Mouse (Mus musculus) hindbrain, embryonic 15.5 days (tissue): ENCODE results near the gene Usp19. TPM values are rescaled to one million over a fixed set of nuclear protein-coding genes. Genes with fewer than 3 reads are reported as not detected.
A peak's percentile ranks its signal among the peaks of the same experiment; 100 is the strongest.

Experiments
- ATAC-seq: fragments of 200-750 bp; cut with Nextera tagmentation; 2 replicates; pipeline ENCODE4 v1.8.0; 2017; ENCODE audit warnings: low read depth, moderate number of reproducible peaks, moderate TSS enrichment; ENCODE audit not compliant: low FRiP score
- H3K27ac ChIP-seq: fragments of 300-500 bp; sonication (generic); replicated peaks from 2 replicates; pipeline ENCODE4 v1.5.1; 2015; ENCODE audit warnings: mild to moderate bottlenecking, inconsistent platforms
- H3K27me3 ChIP-seq: fragments of 300-500 bp; sonication (generic); 2 replicates; pipeline ENCODE4 v1.6.1; 2015; ENCODE audit warnings: control low read depth, inconsistent platforms
- H3K36me3 ChIP-seq: fragments of 300-500 bp; sonication (generic); 2 replicates; pipeline ENCODE4 v1.6.1; 2015; ENCODE audit warnings: control low read depth, inconsistent platforms
- H3K4me1 ChIP-seq: fragments of 300-500 bp; sonication (generic); replicated peaks from 2 replicates; pipeline ENCODE4 v1.6.1; 2015; ENCODE audit warnings: control low read depth, inconsistent platforms
- H3K4me2 ChIP-seq: fragments of 300-500 bp; sonication (generic); 2 replicates; pipeline ENCODE4 v1.6.1; 2015; ENCODE audit warnings: moderate library complexity, mild to moderate bottlenecking, inconsistent platforms
- H3K4me3 ChIP-seq: fragments of 300-500 bp; sonication (generic); 2 replicates; pipeline ENCODE4 v1.5.1; 2015; ENCODE audit warnings: mild to moderate bottlenecking, inconsistent platforms
- H3K9ac ChIP-seq: fragments of 300-500 bp; sonication (generic); 2 replicates; pipeline ENCODE4 v1.6.1; 2015; ENCODE audit warnings: inconsistent platforms
- H3K9me3 ChIP-seq: fragments of 300-500 bp; sonication (generic); 2 replicates; pipeline ENCODE4 v1.6.1; 2016; ENCODE audit warnings: control low read depth, inconsistent platforms
- WGBS: fragments of 180-500 bp; shearing (Covaris S2); methylation state at CpG from one replicate; pipeline ENCODE4 v1.1.7; 2015; 5-methylcytosine and 5-hydroxymethylcytosine counted together
- polyA plus RNA-seq: library from polyadenylated mRNA; unstranded; fragments of >200 nt; fragmentation: Nextera tagmentation; extraction: Ambion mirVana; gene quantifications from 2 replicates; pipeline ENCODE4 v1.2.1, GENCODE M21; 2015

The Usp19 gene
- polyA plus RNA-seq, 1 experiment from 2014 or later: 80.8 TPM

GRCm38 (mm10) chr9:108455747-108456571, 34.4 kb upstream of the Usp19 start:
- no peak overlapping the region for H3K4me2 ChIP-seq
- no peaks in the 10 kb centered on the region for H3K36me3 ChIP-seq
- H3K27me3 ChIP-seq: no peaks in the 10 kb centered on the region
- H3K27ac ChIP-seq: no peak overlapping the region
- no peaks in the 10 kb centered on the region for H3K9me3 ChIP-seq
- no peak for ATAC-seq
- H3K9ac ChIP-seq: no peak overlapping the region
- H3K4me3 ChIP-seq: no peak overlapping the region
- WGBS: 85% methylated on average over 12 of the region's 12 CpGs
- peaks cover 30% of the 10 kb centered on the region for H3K4me1 ChIP-seq

DNA sequence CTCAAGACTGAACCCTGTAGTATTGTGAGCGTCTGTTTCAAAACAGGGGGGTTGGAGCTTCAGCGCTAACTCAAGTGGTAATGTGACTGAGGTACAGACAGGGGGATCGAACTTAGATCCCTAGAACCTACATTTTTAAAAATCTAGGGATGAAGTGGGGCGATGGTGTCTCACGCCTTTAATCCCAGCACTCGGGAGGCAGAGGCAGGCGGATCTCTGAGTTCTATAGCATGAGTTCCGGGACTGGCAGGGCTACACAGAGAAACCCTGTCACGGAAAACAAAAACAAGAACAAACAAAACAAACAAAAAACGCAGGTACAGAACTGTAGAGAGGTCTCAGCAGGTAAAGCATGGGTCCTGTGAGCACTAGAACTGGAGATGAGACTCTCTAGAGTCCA, 33.4 kb upstream of the Usp19 start:
- ATAC-seq: no peak
- no peak overlapping the region for H3K27ac ChIP-seq
- H3K4me1 ChIP-seq: peaks cover 30% of the 10 kb centered on the region
- H3K27me3 ChIP-seq: no peaks in the 10 kb centered on the region
- 87% methylated on average over 10 of the region's 10 CpGs for WGBS
- no peak overlapping the region for H3K9ac ChIP-seq
- no peaks in the 10 kb centered on the region for H3K36me3 ChIP-seq
- no peaks in the 10 kb centered on the region for H3K9me3 ChIP-seq
- no peak overlapping the region for H3K4me2 ChIP-seq
- H3K4me3 ChIP-seq: no peak overlapping the region

DNA sequence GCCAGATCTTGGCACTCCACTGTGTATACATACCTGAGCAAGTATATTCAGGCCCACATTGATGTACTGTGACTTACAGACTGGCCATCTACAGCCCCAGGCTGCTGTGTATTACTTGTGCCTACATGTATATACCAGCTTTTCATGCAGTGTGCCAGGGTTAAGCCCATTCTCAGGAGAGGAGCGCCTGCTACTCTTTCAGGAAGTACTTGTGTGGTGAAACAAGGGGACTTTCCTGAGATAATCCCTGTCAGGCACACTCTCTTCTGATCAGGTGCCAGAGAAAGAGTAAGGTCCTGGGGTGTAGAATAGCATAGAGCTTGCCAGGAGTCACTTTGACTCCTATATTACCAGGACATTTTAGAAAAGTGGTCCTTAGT, 30.5 kb upstream of the Usp19 start:
- ATAC-seq: no peak; the same call in 1 of the 2 replicates
- Histone ChIP-seq H3K36me3 (peaks cover 13% of the 10 kb centered on the region), H3K4me1 (peaks cover 22% of the 10 kb centered on the region), H3K4me2 (peak overlapping the region; percentile 82), H3K9me3 (no peaks in the 10 kb centered on the region), H3K27me3 (no peaks in the 10 kb centered on the region), H3K27ac (peak overlapping the region; percentile 87), H3K4me3 (peak overlapping the region; percentile 66), H3K9ac (no peak overlapping the region)
- 97% methylated on average over 1 of the region's 1 CpGs for WGBS

GRCm38 (mm10) chr9:108460319-108461178, 29.9 kb upstream of the Usp19 start, which contains the start of gene Ccdc71:
Gene Ccdc71 (plus strand): TSS chr9:108460527.
- no peaks in the 10 kb centered on the region for H3K27me3 ChIP-seq
- ATAC-seq: peak; percentile 83
- H3K9me3 ChIP-seq: no peaks in the 10 kb centered on the region
- peak within 1 kb of the TSS; percentile 87 for H3K27ac ChIP-seq
- under 1% methylated on average over 50 of the region's 52 CpGs for WGBS
- H3K4me3 ChIP-seq: peak within 1 kb of the TSS; percentile 66
- H3K4me1 ChIP-seq: peaks cover 22% of the 10 kb centered on the region
- H3K4me2 ChIP-seq: peak within 1 kb of the TSS; percentile 82
- peaks cover 16% of the 10 kb centered on the region for H3K36me3 ChIP-seq
- peak within 1 kb of the TSS; percentile 75 for H3K9ac ChIP-seq

- Histone ChIP-seq H3K9ac (peak within 1 kb of the TSS; percentile 75), H3K4me2 (peak within 1 kb of the TSS; percentile 82), H3K27ac (peak within 1 kb of the TSS; percentile 87), H3K36me3 (peaks cover 23% of the 10 kb centered on the region), H3K4me1 (peaks cover 22% of the 10 kb centered on the region), H3K9me3 (no peaks in the 10 kb centered on the region), H3K27me3 (no peaks in the 10 kb centered on the region), H3K4me3 (peak within 1 kb of the TSS; percentile 66)
- no peak for ATAC-seq
- 25% methylated on average over 11 of the region's 11 CpGs for WGBS
Observed at GRCm38 (mm10) chr9:108461181-108461631, 29.2 kb upstream of the Usp19 start, which contains the start of gene Klhdc8b. Gene Klhdc8b (minus strand): TSS chr9:108461581.

DNA sequence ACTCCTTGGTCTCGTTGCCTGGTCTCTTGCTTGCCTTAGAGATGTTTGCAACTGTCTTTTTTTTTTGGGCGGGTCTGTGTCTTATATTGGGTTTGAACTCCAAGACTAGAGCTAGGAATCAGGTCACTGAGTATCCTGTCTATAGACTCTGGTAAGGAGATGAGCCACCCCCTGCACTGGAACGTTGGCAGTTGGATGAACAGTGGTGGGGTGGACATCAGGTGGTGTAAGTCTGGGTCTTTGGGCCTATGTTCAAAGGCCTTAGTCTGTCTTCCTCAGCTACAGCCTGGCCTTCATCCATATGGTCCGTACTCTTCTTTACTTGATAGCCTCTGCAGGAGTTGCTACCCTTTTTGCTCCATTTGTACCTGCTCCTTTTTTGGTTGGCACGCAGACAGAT, 28.7 kb upstream of the Usp19 start:
- no peak for ATAC-seq
- H3K27ac ChIP-seq: no peak overlapping the region
- H3K36me3 ChIP-seq: peaks cover 24% of the 10 kb centered on the region
- peaks cover 22% of the 10 kb centered on the region for H3K4me1 ChIP-seq
- 91% methylated on average over 5 of the region's 5 CpGs for WGBS
- no peaks in the 10 kb centered on the region for H3K27me3 ChIP-seq
- peak overlapping the region; percentile 82 for H3K4me2 ChIP-seq
- peak overlapping the region; percentile 66 for H3K4me3 ChIP-seq
- H3K9me3 ChIP-seq: no peaks in the 10 kb centered on the region
- peak overlapping the region; percentile 75 for H3K9ac ChIP-seq

GRCm38 (mm10) chr9:108462192-108462591, 28.2 kb upstream of the Usp19 start:
- H3K9me3 ChIP-seq: no peaks in the 10 kb centered on the region

GRCm38 (mm10) chr9:108463713-108464112, 26.7 kb upstream of the Usp19 start:
- Histone ChIP-seq H3K36me3 (peaks cover 36% of the 10 kb centered on the region), H3K9ac (no peak overlapping the region), H3K4me1 (peaks cover 22% of the 10 kb centered on the region), H3K27ac (no peak overlapping the region), H3K4me2 (no peak overlapping the region), H3K9me3 (no peaks in the 10 kb centered on the region), H3K27me3 (no peaks in the 10 kb centered on the region), H3K4me3 (no peak overlapping the region)
- no peak for ATAC-seq
- WGBS: 96% methylated on average over 9 of the region's 9 CpGs

More at GRCm38 (mm10) chr9:108462192-108462591, 28.2 kb upstream of the Usp19 start:
- H3K4me1 ChIP-seq: peaks cover 22% of the 10 kb centered on the region
- WGBS: 89% methylated on average over 10 of the region's 10 CpGs
- ATAC-seq: no peak
- no peak overlapping the region for H3K4me3 ChIP-seq
- no peaks in the 10 kb centered on the region for H3K27me3 ChIP-seq
- peaks cover 30% of the 10 kb centered on the region for H3K36me3 ChIP-seq
- no peak overlapping the region for H3K9ac ChIP-seq
- H3K27ac ChIP-seq: no peak overlapping the region
- H3K4me2 ChIP-seq: peak overlapping the region; percentile 82; the same call in 1 of the 2 replicates

GRCm38 (mm10) chr9:108466219-108466618, 24.2 kb upstream of the Usp19 start:
- no peak overlapping the region for H3K4me2 ChIP-seq
- H3K27me3 ChIP-seq: no peaks in the 10 kb centered on the region
- H3K4me3 ChIP-seq: no peak overlapping the region
- WGBS: 93% methylated on average over 2 of the region's 2 CpGs
- H3K27ac ChIP-seq: no peak overlapping the region
- no peak overlapping the region for H3K9ac ChIP-seq
- H3K9me3 ChIP-seq: no peaks in the 10 kb centered on the region
- peaks cover 15% of the 10 kb centered on the region for H3K4me1 ChIP-seq
- no peak for ATAC-seq
- peaks cover 36% of the 10 kb centered on the region for H3K36me3 ChIP-seq

DNA sequence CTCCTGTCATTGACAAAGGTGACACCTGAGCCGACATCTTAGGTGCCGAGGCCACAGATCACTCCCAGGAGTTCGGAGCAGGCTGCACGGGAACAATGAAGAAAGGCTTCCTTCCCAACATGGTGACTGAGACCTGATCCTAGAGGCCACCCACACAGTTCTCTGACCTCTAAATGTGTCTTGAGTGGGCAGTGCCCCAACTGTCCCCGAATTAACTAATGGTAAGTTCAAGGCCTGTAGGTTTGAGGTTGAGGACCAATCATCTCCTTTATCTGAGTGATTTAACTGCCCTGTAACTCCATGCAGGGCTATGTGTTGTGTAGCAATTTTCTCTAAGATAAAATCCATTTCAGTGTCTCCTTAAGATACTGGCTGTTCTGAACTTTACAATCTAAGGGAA, 21.0 kb upstream of the Usp19 start:
- H3K27me3 ChIP-seq: no peaks in the 10 kb centered on the region
- WGBS: 84% methylated on average over 5 of the region's 5 CpGs
- no peak for ATAC-seq
- H3K9ac ChIP-seq: no peak overlapping the region
- H3K4me2 ChIP-seq: no peak overlapping the region
- H3K4me3 ChIP-seq: no peak overlapping the region
- no peak overlapping the region for H3K27ac ChIP-seq
- no peaks in the 10 kb centered on the region for H3K9me3 ChIP-seq
- no peaks in the 10 kb centered on the region for H3K4me1 ChIP-seq
- peaks cover 23% of the 10 kb centered on the region for H3K36me3 ChIP-seq

DNA sequence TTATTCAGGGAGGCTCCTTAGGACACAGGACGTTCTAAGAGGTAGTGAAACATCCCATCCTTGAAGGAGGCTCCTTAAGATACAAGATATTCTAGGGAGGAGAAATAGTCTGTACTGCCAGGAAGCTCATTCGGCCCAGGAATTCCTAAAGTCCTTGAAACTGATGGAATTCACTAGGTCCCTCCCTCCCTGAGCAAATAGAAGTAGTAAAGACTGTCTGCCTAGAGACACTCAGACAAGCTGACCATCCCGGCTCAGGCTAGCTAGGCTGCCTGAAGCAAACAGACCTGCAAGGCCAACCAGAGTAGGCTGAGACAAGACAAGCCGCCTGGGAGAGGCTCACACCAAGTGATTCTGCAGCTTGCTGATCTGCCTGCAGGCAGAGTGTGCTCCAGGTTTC, 20.6 kb upstream of the Usp19 start:
- 83% methylated on average over 4 of the region's 4 CpGs for WGBS
- Histone ChIP-seq H3K4me3 (no peak overlapping the region), H3K4me2 (no peak overlapping the region), H3K9me3 (no peaks in the 10 kb centered on the region), H3K27ac (no peak overlapping the region), H3K27me3 (no peaks in the 10 kb centered on the region), H3K9ac (no peak overlapping the region), H3K4me1 (no peaks in the 10 kb centered on the region), H3K36me3 (peaks cover 23% of the 10 kb centered on the region)
- ATAC-seq: no peak

DNA sequence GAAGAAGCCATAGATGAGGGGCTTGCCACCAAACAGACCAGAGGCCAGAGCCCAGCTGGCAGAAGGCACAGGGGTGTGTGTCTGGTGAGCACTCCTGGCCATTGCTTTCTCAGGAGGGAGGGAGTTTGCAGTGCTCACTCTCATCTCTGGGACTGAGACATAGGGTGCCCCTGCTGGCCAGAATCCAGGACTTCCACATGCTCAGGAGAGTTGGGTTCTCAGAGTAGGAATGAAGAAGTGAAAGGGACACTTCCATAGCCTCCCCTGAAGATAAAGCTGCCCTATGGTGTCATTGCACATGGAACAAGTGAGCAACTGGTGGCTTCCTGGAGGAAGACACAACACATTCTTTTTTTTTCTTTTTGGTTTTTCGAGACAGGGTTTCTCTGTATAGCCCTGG, 15.9 kb upstream of the Usp19 start:
- Histone ChIP-seq H3K9ac (no peak overlapping the region), H3K4me2 (no peak overlapping the region), H3K27ac (no peak overlapping the region), H3K36me3 (no peaks in the 10 kb centered on the region), H3K4me1 (peaks cover 11% of the 10 kb centered on the region), H3K4me3 (no peak overlapping the region), H3K9me3 (no peaks in the 10 kb centered on the region), H3K27me3 (no peaks in the 10 kb centered on the region)
- ATAC-seq: no peak
- 73% methylated on average over 1 of the region's 1 CpGs for WGBS
